Comparison of ENCODE assay signal across 8 mouse cellular contexts in the genomic region with DNA sequence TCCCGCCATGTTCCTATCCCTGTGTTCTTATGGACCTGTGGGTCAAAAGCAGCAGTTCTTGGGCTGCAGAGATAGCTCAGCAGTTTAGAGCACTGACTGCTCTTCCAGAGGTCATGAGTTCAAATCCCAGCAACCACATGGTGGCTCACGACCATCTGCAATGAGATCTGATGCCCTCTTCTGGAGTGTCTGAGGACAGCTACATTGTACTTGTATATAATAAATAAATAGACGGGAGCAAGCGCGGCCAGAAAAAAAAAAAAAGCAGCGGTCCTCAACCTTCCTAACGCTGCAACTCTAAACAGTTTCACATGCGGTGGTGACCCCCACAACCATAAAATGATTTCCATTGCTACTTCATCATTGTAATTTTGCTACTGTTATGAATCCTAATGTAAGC. TPM values are rescaled to one million over a fixed set of nuclear protein-coding genes. Genes with fewer than 3 reads are reported as not detected.
DNase-seq lines count a peak whose midpoint lies in the region; ATAC-seq lines count a peak whose summit lies in the region.

No protein-coding gene starts in this region.

- no peak overlapping the region for H3K27ac ChIP-seq in liver, embryonic 11.5 days (ENCODE audit: low read depth, low read length)
- no peak overlapping the region for H3K27ac ChIP-seq in limb, embryonic 15.5 days
- no peak overlapping the region for H3K27ac ChIP-seq in stomach, embryonic 14.5 days (ENCODE audit: low read length)

- H3K4me1 ChIP-seq in liver, embryonic 11.5 days (replicated peaks; ENCODE audit: control insufficient read depth, insufficient read depth, low read length), result peaks cover 5% of the 10 kb centered on the region
- peaks cover 20% of the 10 kb centered on the region for H3K4me1 ChIP-seq in limb, embryonic 15.5 days
- peaks cover 7% of the 10 kb centered on the region; the same call in 1 of the 2 replicates for H3K4me1 ChIP-seq in stomach, embryonic 14.5 days (ENCODE audit: control insufficient read depth, insufficient read depth, low read length)

- 82% methylated on average over 8 of the region's 8 CpGs for WGBS in liver, embryonic 11.5 days
- WGBS in limb, embryonic 15.5 days, result 83% methylated on average over 8 of the region's 8 CpGs
- WGBS in stomach, embryonic 14.5 days, result 76% methylated on average over 8 of the region's 8 CpGs

- ATAC-seq in liver, embryonic 11.5 days (replicated peaks; ENCODE audit: low FRiP score), result no peak
- ATAC-seq in limb, embryonic 15.5 days (ENCODE audit: insufficient number of reproducible peaks, low FRiP score, low TSS enrichment, low read depth), result no peak
- no peak for ATAC-seq in stomach, embryonic 14.5 days (ENCODE audit: insufficient number of reproducible peaks, insufficient read depth, low FRiP score, low read depth)
- ATAC-seq in activated CD4-positive, CD25-positive, alpha-beta regulatory T cell, adult 4 months, result no peak

- H3K4me2 ChIP-seq in liver, embryonic 11.5 days, result peak overlapping the region; percentile 88
- H3K4me2 ChIP-seq in limb, embryonic 15.5 days, result peak overlapping the region; percentile 69
- peak overlapping the region; percentile 65 for H3K4me2 ChIP-seq in stomach, embryonic 14.5 days (replicated peaks; ENCODE audit: low read depth, low read length)

- peak overlapping the region; percentile 85 for H3K4me3 ChIP-seq in liver, embryonic 11.5 days (ENCODE audit: low read depth, low read length)
- peak overlapping the region; percentile 77 for H3K4me3 ChIP-seq in limb, embryonic 15.5 days
- H3K4me3 ChIP-seq in stomach, embryonic 14.5 days (ENCODE audit: low read depth, low read length), result peak overlapping the region; percentile 60

- H3K9ac ChIP-seq in liver, embryonic 11.5 days (ENCODE audit: low read depth, low read length), result no peak overlapping the region
- H3K9ac ChIP-seq in limb, embryonic 15.5 days, result no peak overlapping the region
- H3K9ac ChIP-seq in stomach, embryonic 14.5 days (replicated peaks; ENCODE audit: low read depth, low read length), result no peak overlapping the region

- H3K27me3 ChIP-seq in liver, embryonic 11.5 days (replicated peaks; ENCODE audit: control insufficient read depth, insufficient read depth, low read length), result no peaks in the 10 kb centered on the region
- no peaks in the 10 kb centered on the region for H3K27me3 ChIP-seq in limb, embryonic 15.5 days
- no peaks in the 10 kb centered on the region for H3K27me3 ChIP-seq in stomach, embryonic 14.5 days (ENCODE audit: control insufficient read depth, insufficient read depth, low read length)

- no peaks in the 10 kb centered on the region for H3K36me3 ChIP-seq in liver, embryonic 11.5 days (ENCODE audit: control insufficient read depth, insufficient read depth, low read length)
- H3K36me3 ChIP-seq in limb, embryonic 15.5 days, result no peaks in the 10 kb centered on the region
- no peaks in the 10 kb centered on the region for H3K36me3 ChIP-seq in stomach, embryonic 14.5 days (ENCODE audit: control insufficient read depth, insufficient read depth, low read length)

- no peaks in the 10 kb centered on the region for H3K9me3 ChIP-seq in liver, embryonic 11.5 days (ENCODE audit: control insufficient read depth, low read length)
- H3K9me3 ChIP-seq in limb, embryonic 15.5 days, result no peaks in the 10 kb centered on the region
- H3K9me3 ChIP-seq in stomach, embryonic 14.5 days (ENCODE audit: control insufficient read depth, low read depth, low read length), result no peaks in the 10 kb centered on the region

- peak; percentile 52 for DNase-seq in cerebellum, adult 9-10 months
- DNase-seq in cerebellum, postnatal 14 days, result no peak
- DNase-seq in liver, embryonic 11.5 days (ENCODE audit: low spot score), result no peak
- DNase-seq in liver, result no peak
- no peak for DNase-seq in layer of hippocampus, adult 9-10 months (ENCODE audit: low spot score)

RNA-seq across cellular contexts. Expression of gene Nenf, which starts 1.2 kb away (rescaled TPM):
- polyA plus RNA-seq in liver, embryonic 11.5 days (2014; fragmentation: Nextera tagmentation; extraction: Ambion mirVana), result 53.6 and 56.4 TPM in 2 replicates
- polyA plus RNA-seq in limb, embryonic 15.5 days (2015; fragmentation: Nextera tagmentation; extraction: Ambion mirVana), result 111 and 112 TPM in 2 replicates
- polyA plus RNA-seq in stomach, embryonic 14.5 days (2014; fragmentation: Nextera tagmentation; extraction: Ambion mirVana), result 140 and 154 TPM in 2 replicates
- polyA plus RNA-seq in activated CD4-positive, CD25-positive, alpha-beta regulatory T cell, adult 4 months (2017; shearing (Covaris generic)), result under 1 TPM; 0.75 to 0.93 TPM

RNA-seq across cellular contexts. Expression of gene Tmem206, which starts 8.9 kb away (rescaled TPM):
- polyA plus RNA-seq in liver, embryonic 11.5 days (2014; fragmentation: Nextera tagmentation; extraction: Ambion mirVana), result 15.4 and 18.8 TPM in 2 replicates
- polyA plus RNA-seq in limb, embryonic 15.5 days (2015; fragmentation: Nextera tagmentation; extraction: Ambion mirVana), result 17.8 and 18.5 TPM in 2 replicates
- 22.0 and 22.1 TPM in 2 replicates for polyA plus RNA-seq in stomach, embryonic 14.5 days (2014; fragmentation: Nextera tagmentation; extraction: Ambion mirVana)
- 10 to 100 TPM; 15.1 to 18.1 TPM for polyA plus RNA-seq in activated CD4-positive, CD25-positive, alpha-beta regulatory T cell, adult 4 months (2017; shearing (Covaris generic))

Comparison
In these comparisons a context has a peak if more than half of its experiments do, and no peak if none do; other contexts are left out.
1. RNA of gene Nenf, which starts 1.2 kb away (polyA plus RNA-seq): 140 to 154 TPM in stomach, embryonic 14.5 days, 111 to 112 TPM in limb, embryonic 15.5 days and 53.6 to 56.4 TPM in liver, embryonic 11.5 days; 0.75 to 0.93 TPM in activated CD4-positive, CD25-positive, alpha-beta regulatory T cell, adult 4 months; every median in the first group is over 10 times any median in the second.
2. Peak in every context shown above with its lines, with median percentiles within 50 percentile points of each other: H3K4me2 ChIP-seq and H3K4me3 ChIP-seq.